Mouse (Mus musculus) monocyte, adult 2 months (primary cell): ENCODE measurements around the gene Edf1.
A peak's percentile ranks its signal among the peaks of the same experiment; 100 is the strongest.

Source experiments
- DNase-seq, 2 experiments: peaks; one replicate each; pipeline ENCODE4 v3.0.0; 2022; ENCODE audit warnings: low spot score in 2 of 2, low read depth in 1 of 2

Edf1 gene

GRCm38 (mm10) chr2:25581294-25581864 is 23.7 kb downstream of the Edf1 start, which contains the start of gene Ajm1:
Gene Ajm1 (minus strand): TSS chr2:25581757.
- DNase-seq: peak in 1 of 2 experiments; percentile 50

GRCm38 (mm10) chr2:25581901-25582301 is 24.3 kb downstream of the Edf1 start:
- DNase-seq: peak in 1 of 2 experiments; percentile 27

- no peak for DNase-seq
Observed at GRCm38 (mm10) chr2:25582466-25583119, 24.9 kb downstream of the Edf1 start.

GRCm38 (mm10) chr2:25583120-25583481 is 25.5 kb downstream of the Edf1 start:
- DNase-seq: no peak

- no peak for DNase-seq
Observed at GRCm38 (mm10) chr2:25583571-25583970, 25.9 kb downstream of the Edf1 start.

GRCm38 (mm10) chr2:25584152-25584551 is 26.5 kb downstream of the Edf1 start:
- no peak for DNase-seq

GRCm38 (mm10) chr2:25584856-25585255 is 27.2 kb downstream of the Edf1 start:
- DNase-seq: no peak

- no peak for DNase-seq
Observed at GRCm38 (mm10) chr2:25585601-25586000, 28.0 kb downstream of the Edf1 start.

GRCm38 (mm10) chr2:25587290-25587689 is 29.6 kb downstream of the Edf1 start:
- no peak for DNase-seq

GRCm38 (mm10) chr2:25588227-25588907 is 30.7 kb downstream of the Edf1 start:
- DNase-seq: no peak

GRCm38 (mm10) chr2:25591863-25592262 is 34.2 kb downstream of the Edf1 start:
- no peak for DNase-seq

- DNase-seq: no peak
Observed at GRCm38 (mm10) chr2:25596765-25597510, 39.3 kb downstream of the Edf1 start.

- no peak for DNase-seq
Observed at GRCm38 (mm10) chr2:25598749-25599148, 41.1 kb downstream of the Edf1 start.

- no peak for DNase-seq
Observed at GRCm38 (mm10) chr2:25600037-25600436, 42.4 kb downstream of the Edf1 start.

GRCm38 (mm10) chr2:25602526-25602925 is 44.9 kb downstream of the Edf1 start:
- no peak for DNase-seq

- peak; percentile 66 to 75 for DNase-seq
Observed at GRCm38 (mm10) chr2:25607761-25608622, 50.3 kb downstream of the Edf1 start, which contains the start of gene Rabl6. Gene Rabl6 (minus strand): TSS chr2:25608521.

- DNase-seq: no peak
Observed at GRCm38 (mm10) chr2:25608671-25609070, 51.0 kb downstream of the Edf1 start.
